Mouse (Mus musculus): ENCODE data around the gene Cckbr. TPM values are rescaled to one million over a fixed set of nuclear protein-coding genes. Genes with fewer than 3 reads are reported as not detected.

Cckbr gene
- total RNA-seq, 1 experiment, result 0.27 TPM

DNA sequence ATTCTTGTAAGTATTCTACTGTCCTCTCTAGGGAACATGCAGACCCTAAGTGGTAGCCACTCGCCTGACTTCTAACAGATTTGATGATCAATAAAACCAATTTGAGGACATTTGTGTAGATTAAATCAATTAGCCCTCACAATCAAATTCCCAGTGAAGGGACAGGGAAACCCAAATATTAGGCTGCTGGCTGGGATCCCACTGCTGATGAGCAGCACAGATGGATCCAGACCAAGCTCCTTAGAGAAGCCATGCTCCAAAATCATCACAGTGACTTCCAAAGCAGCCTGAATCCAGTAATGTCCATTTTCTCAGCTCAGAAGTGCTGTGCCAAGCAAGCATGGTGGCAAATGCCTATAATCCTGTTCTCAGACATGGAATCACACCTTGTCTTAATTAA, 74.1 kb downstream of the Cckbr start:
- no peak for TF ChIP-seq MAFK (IDR thresholded peaks at IDR 0.05; ENCODE audit: insufficient read depth, low read depth, low read length)
- no peak for TF ChIP-seq ZNF384 (IDR thresholded peaks at IDR 0.05; ENCODE audit: low read depth, low read length)
- H3K36me3 ChIP-seq (ENCODE audit: control insufficient read depth, insufficient read depth, low read length, poor library complexity, severe bottlenecking), result no peaks in the 10 kb centered on the region
- H3K4me3 ChIP-seq (ENCODE audit: insufficient read depth in 1 of 2, low read depth in 1 of 2, low read length in 2 of 2, poor library complexity in 1 of 2, severe bottlenecking in 1 of 2), result no peak overlapping the region
- no peak for DNase-seq (ENCODE audit: low read depth, low spot score)
- H3K9me3 ChIP-seq (ENCODE audit: control insufficient read depth, insufficient read depth, low read depth, low read length), result no peaks in the 10 kb centered on the region
- no peak overlapping the region for H3K27ac ChIP-seq (ENCODE audit: insufficient read depth, low read depth, low read length, poor library complexity, severe bottlenecking)
- H3K4me1 ChIP-seq (ENCODE audit: control insufficient read depth in 2 of 2, insufficient read depth in 2 of 2, low read length in 2 of 2, poor library complexity in 1 of 2), result no peaks in the 10 kb centered on the region
- in situ Hi-C loops (cut with MboI; ENCODE audit: low sequenced_read_pairs in 2 of 2, unreplicated experiment in 2 of 2), result loop anchor here in 1 of 2 experiments (25.0 kb wide), 1 partner anchor 312 kb away; the partner anchor contains the start of gene Olfr685
- no peak overlapping the region for H3K9ac ChIP-seq (ENCODE audit: insufficient read depth, low read depth, low read length, poor library complexity, severe bottlenecking)

DNA sequence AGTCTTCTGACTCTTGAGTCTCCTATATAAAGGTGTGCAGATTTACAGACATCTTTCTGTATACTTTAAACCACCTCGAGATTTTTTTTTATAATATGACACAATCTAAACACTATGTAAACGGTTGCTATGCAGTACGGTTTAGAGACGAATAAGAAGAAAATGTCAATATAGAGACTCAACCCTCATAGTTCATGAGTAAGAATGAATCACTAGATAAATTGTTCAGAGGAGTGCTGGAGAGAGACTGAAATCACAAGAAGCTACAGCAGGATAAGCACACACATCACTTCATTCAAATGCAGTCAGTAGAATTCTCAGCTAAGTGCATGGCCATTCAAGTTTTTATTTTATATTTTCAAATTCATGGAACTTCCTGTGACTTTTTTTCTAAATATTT, 76.5 kb downstream of the Cckbr start:
- Histone ChIP-seq H3K9ac (ENCODE audit: insufficient read depth, low read depth, low read length, poor library complexity, severe bottlenecking) (no peak overlapping the region), H3K27ac (ENCODE audit: insufficient read depth, low read depth, low read length, poor library complexity, severe bottlenecking) (no peak overlapping the region), H3K4me3 (ENCODE audit: insufficient read depth in 1 of 2, low read depth in 1 of 2, low read length in 2 of 2, poor library complexity in 1 of 2, severe bottlenecking in 1 of 2) (no peak overlapping the region), H3K4me1 (ENCODE audit: control insufficient read depth in 2 of 2, insufficient read depth in 2 of 2, low read length in 2 of 2, poor library complexity in 1 of 2) (no peaks in the 10 kb centered on the region), H3K36me3 (ENCODE audit: control insufficient read depth, insufficient read depth, low read length, poor library complexity, severe bottlenecking) (no peaks in the 10 kb centered on the region), H3K9me3 (ENCODE audit: control insufficient read depth, insufficient read depth, low read depth, low read length) (no peaks in the 10 kb centered on the region)
- no peak for DNase-seq (ENCODE audit: low read depth, low spot score)
- TF ChIP-seq HCFC1 (IDR thresholded peaks at IDR 0.05; ENCODE audit: borderline replicate concordance, insufficient read depth, low read length), result no peak
- no peak for TF ChIP-seq ZC3H11A (IDR thresholded peaks at IDR 0.05; ENCODE audit: borderline replicate concordance, low read depth, low read length)
- no peak for TF ChIP-seq ZNF384 (IDR thresholded peaks at IDR 0.05; ENCODE audit: low read depth, low read length)
- no peak for TF ChIP-seq MAFK (IDR thresholded peaks at IDR 0.05; ENCODE audit: insufficient read depth, low read depth, low read length)
- no peak for TF ChIP-seq CHD2 (IDR thresholded peaks at IDR 0.05; ENCODE audit: low read depth, low read length)
- in situ Hi-C loops (cut with MboI; ENCODE audit: low sequenced_read_pairs in 2 of 2, unreplicated experiment in 2 of 2), result loop anchor here in 1 of 2 experiments (25.0 kb wide), 1 partner anchor 315 kb away; the partner anchor contains the start of gene Olfr685

DNA sequence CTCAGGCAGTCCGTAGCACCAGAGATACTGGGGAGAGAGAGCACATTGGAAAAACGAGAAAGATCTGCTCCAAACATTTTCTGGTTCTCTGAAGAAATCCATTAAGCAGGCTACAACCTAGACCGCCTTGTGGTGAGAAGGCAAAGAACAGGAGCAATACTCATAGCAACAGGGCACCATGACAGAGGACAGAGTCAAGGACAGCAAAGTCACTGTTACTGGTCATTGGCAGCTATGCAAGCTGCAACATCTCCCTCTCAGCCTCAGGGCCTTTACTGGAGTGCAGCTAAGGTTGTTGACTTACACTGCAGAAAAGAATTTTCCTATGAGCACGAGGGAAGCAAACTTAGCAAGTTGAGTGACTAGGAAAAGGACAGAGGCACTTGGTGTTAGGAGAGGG, 81.7 kb downstream of the Cckbr start:
- H3K36me3 ChIP-seq (ENCODE audit: control insufficient read depth, insufficient read depth, low read length, poor library complexity, severe bottlenecking), result no peaks in the 10 kb centered on the region
- H3K27ac ChIP-seq (ENCODE audit: insufficient read depth, low read depth, low read length, poor library complexity, severe bottlenecking), result no peak overlapping the region
- in situ Hi-C loops (cut with MboI; ENCODE audit: low sequenced_read_pairs in 2 of 2, unreplicated experiment in 2 of 2), result loop anchor here in 1 of 2 experiments (25.0 kb wide), 1 partner anchor 320 kb away; the partner anchor contains the start of gene Olfr685
- no peak overlapping the region for H3K4me3 ChIP-seq (ENCODE audit: insufficient read depth in 1 of 2, low read depth in 1 of 2, low read length in 2 of 2, poor library complexity in 1 of 2, severe bottlenecking in 1 of 2)
- H3K9ac ChIP-seq (ENCODE audit: insufficient read depth, low read depth, low read length, poor library complexity, severe bottlenecking), result no peak overlapping the region
- DNase-seq (ENCODE audit: low read depth, low spot score), result no peak
- no peaks in the 10 kb centered on the region for H3K4me1 ChIP-seq (ENCODE audit: control insufficient read depth in 2 of 2, insufficient read depth in 2 of 2, low read length in 2 of 2, poor library complexity in 1 of 2)
- TF ChIP-seq HCFC1 (IDR thresholded peaks at IDR 0.05; ENCODE audit: borderline replicate concordance, insufficient read depth, low read length) (no peak), ZC3H11A (IDR thresholded peaks at IDR 0.05; ENCODE audit: borderline replicate concordance, low read depth, low read length) (no peak), MAFK (IDR thresholded peaks at IDR 0.05; ENCODE audit: insufficient read depth, low read depth, low read length) (no peak), ZNF384 (IDR thresholded peaks at IDR 0.05; ENCODE audit: low read depth, low read length) (no peak), CHD2 (IDR thresholded peaks at IDR 0.05; ENCODE audit: low read depth, low read length) (no peak)
- no peaks in the 10 kb centered on the region for H3K9me3 ChIP-seq (ENCODE audit: control insufficient read depth, insufficient read depth, low read depth, low read length)

DNA sequence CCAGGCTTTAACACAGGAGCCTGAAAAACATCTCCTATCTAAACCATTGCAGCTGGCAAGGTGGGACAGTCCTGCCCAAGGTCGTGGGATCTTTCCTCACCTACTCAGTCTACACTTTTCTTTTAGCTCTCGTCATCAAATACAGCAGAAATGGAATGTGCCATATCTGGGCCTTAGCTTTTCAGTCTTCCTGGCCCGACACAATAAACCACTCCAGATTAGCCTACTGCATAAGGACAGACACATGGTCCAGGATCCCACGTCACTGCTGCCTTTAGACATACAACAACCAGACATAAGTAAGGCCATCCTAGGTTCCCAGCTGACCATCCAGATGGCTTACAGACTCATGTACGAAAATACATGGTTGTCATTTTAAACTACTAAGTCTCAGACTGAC, 84.6 kb downstream of the Cckbr start:
- no peaks in the 10 kb centered on the region for H3K36me3 ChIP-seq (ENCODE audit: control insufficient read depth, insufficient read depth, low read length, poor library complexity, severe bottlenecking)
- H3K9me3 ChIP-seq (ENCODE audit: control insufficient read depth, insufficient read depth, low read depth, low read length), result no peaks in the 10 kb centered on the region
- DNase-seq (ENCODE audit: low read depth, low spot score), result no peak
- H3K4me1 ChIP-seq (ENCODE audit: control insufficient read depth in 2 of 2, insufficient read depth in 2 of 2, low read length in 2 of 2, poor library complexity in 1 of 2), result no peaks in the 10 kb centered on the region
- in situ Hi-C loops (cut with MboI; ENCODE audit: low sequenced_read_pairs in 2 of 2, unreplicated experiment in 2 of 2), result loop anchor here (10.0 to 25.0 kb wide), 2 partner anchors 55 to 323 kb away; partner anchors contain the start of gene Olfr685 (in 1 of the 2)
- H3K9ac ChIP-seq (ENCODE audit: insufficient read depth, low read depth, low read length, poor library complexity, severe bottlenecking), result no peak overlapping the region
- TF ChIP-seq ZC3H11A (IDR thresholded peaks at IDR 0.05; ENCODE audit: borderline replicate concordance, low read depth, low read length) (no peak), ZNF384 (IDR thresholded peaks at IDR 0.05; ENCODE audit: low read depth, low read length) (no peak), CHD2 (IDR thresholded peaks at IDR 0.05; ENCODE audit: low read depth, low read length) (no peak), HCFC1 (IDR thresholded peaks at IDR 0.05; ENCODE audit: borderline replicate concordance, insufficient read depth, low read length) (no peak)
- H3K4me3 ChIP-seq (ENCODE audit: insufficient read depth in 1 of 2, low read depth in 1 of 2, low read length in 2 of 2, poor library complexity in 1 of 2, severe bottlenecking in 1 of 2), result no peak overlapping the region
- no peak overlapping the region for H3K27ac ChIP-seq (ENCODE audit: insufficient read depth, low read depth, low read length, poor library complexity, severe bottlenecking)

DNA sequence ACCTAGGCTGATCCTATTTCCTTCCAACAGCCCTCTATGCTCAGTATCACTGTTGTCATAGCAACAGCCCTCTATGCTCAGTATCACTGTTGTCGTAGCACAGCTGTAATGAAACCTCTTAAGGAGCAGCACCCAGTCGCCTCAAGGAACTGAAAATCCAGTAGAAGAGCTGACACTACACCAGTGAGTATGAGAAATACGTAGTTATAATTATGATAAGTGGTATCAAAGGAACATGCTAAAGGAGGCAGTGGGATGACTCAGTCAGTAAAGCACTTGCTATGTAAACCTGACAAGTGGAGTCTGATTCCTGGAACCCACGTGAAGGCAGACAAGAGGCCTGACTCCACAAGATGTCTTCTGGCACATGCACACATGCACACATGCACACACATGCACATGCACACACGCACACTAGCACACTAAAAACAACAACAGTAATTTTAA, 88.3 kb downstream of the Cckbr start:
- no peak overlapping the region for H3K4me3 ChIP-seq (ENCODE audit: insufficient read depth in 1 of 2, low read depth in 1 of 2, low read length in 2 of 2, poor library complexity in 1 of 2, severe bottlenecking in 1 of 2)
- no peak for DNase-seq (ENCODE audit: low read depth, low spot score)
- no peak for TF ChIP-seq MAFK (IDR thresholded peaks at IDR 0.05; ENCODE audit: insufficient read depth, low read depth, low read length)
- TF ChIP-seq CHD2 (IDR thresholded peaks at IDR 0.05; ENCODE audit: low read depth, low read length), result no peak
- no peak for TF ChIP-seq ZNF384 (IDR thresholded peaks at IDR 0.05; ENCODE audit: low read depth, low read length)
- TF ChIP-seq ZC3H11A (IDR thresholded peaks at IDR 0.05; ENCODE audit: borderline replicate concordance, low read depth, low read length), result no peak
- TF ChIP-seq HCFC1 (IDR thresholded peaks at IDR 0.05; ENCODE audit: borderline replicate concordance, insufficient read depth, low read length), result no peak
- no peaks in the 10 kb centered on the region for H3K9me3 ChIP-seq (ENCODE audit: control insufficient read depth, insufficient read depth, low read depth, low read length)
- H3K4me1 ChIP-seq (ENCODE audit: control insufficient read depth in 2 of 2, insufficient read depth in 2 of 2, low read length in 2 of 2, poor library complexity in 1 of 2), result no peaks in the 10 kb centered on the region
- no peaks in the 10 kb centered on the region for H3K36me3 ChIP-seq (ENCODE audit: control insufficient read depth, insufficient read depth, low read length, poor library complexity, severe bottlenecking)
- in situ Hi-C loops (cut with MboI; ENCODE audit: low sequenced_read_pairs in 2 of 2, unreplicated experiment in 2 of 2), result loop anchor here (10.0 to 25.0 kb wide), 2 partner anchors 59 to 327 kb away; partner anchors contain the start of gene Olfr685 (in 1 of the 2)
- no peak overlapping the region for H3K27ac ChIP-seq (ENCODE audit: insufficient read depth, low read depth, low read length, poor library complexity, severe bottlenecking)
- H3K9ac ChIP-seq (ENCODE audit: insufficient read depth, low read depth, low read length, poor library complexity, severe bottlenecking), result no peak overlapping the region
